Mouse (Mus musculus) MEL (cell line): ENCODE measurements around the gene Eif3b. TPM values are rescaled to one million over a fixed set of nuclear protein-coding genes. Genes with fewer than 3 reads are reported as not detected.

Experiments
- DNase-seq: peaks from one replicate; pipeline ENCODE4 v3.0.0; 2011; ENCODE audit warnings: low read depth, low spot score
- H3K27ac ChIP-seq: 2 replicates; pipeline ENCODE4 v1.5.1; 2012; ENCODE audit warnings: low read depth, mild to moderate bottlenecking, control low read depth, low read length, moderate library complexity; ENCODE audit not compliant: control insufficient read depth
- H3K27me3 ChIP-seq, 2 experiments: fragments of 150-350 bp in 1 of 2; sonication (generic) in 1 of 2; 2 replicates each; pipeline ENCODE4 v1.6.1; 2012; ENCODE audit warnings: low read length in 2 of 2, mild to moderate bottlenecking in 2 of 2, improper control_type of control experiment in 1 of 2, moderate library complexity in 1 of 2; ENCODE audit not compliant: insufficient read depth in 2 of 2, control insufficient read depth in 1 of 2
- H3K36me3 ChIP-seq, 2 experiments: 2 replicates each; pipeline ENCODE4 v1.6.1; 2012 to 2014; ENCODE audit warnings: low read length in 2 of 2, improper control_type of control experiment in 1 of 2, inconsistent platforms in 1 of 2, mild to moderate bottlenecking in 1 of 2; ENCODE audit not compliant: insufficient read depth in 2 of 2, control insufficient read depth in 1 of 2
- H3K4me1 ChIP-seq, 2 experiments: fragments of 150-350 bp in 1 of 2; sonication (generic) in 1 of 2; 2 replicates each; pipeline ENCODE4 v1.6.1; 2012; ENCODE audit warnings: low read length in 2 of 2, improper control_type of control experiment in 1 of 2, mild to moderate bottlenecking in 1 of 2; ENCODE audit not compliant: insufficient read depth in 2 of 2, control insufficient read depth in 1 of 2
- H3K4me3 ChIP-seq, 2 experiments: fragments of 150-350 bp in 1 of 2; sonication (generic) in 1 of 2; 2 replicates each; pipeline ENCODE4 v1.5.1; 2012; ENCODE audit warnings: low read depth in 2 of 2, low read length in 2 of 2, mild to moderate bottlenecking in 2 of 2, moderate library complexity in 2 of 2, control low read depth in 1 of 2, improper control_type of control experiment in 1 of 2; ENCODE audit not compliant: control insufficient read depth in 1 of 2, insufficient read depth in 1 of 2
- H3K79me2 ChIP-seq: 2 replicates; pipeline ENCODE4 v1.6.1; 2012; ENCODE audit warnings: mild to moderate bottlenecking, low read length, moderate library complexity; ENCODE audit not compliant: control insufficient read depth, poor library complexity, insufficient read depth
- H3K9ac ChIP-seq: 2 replicates; pipeline ENCODE4 v1.6.1; 2012; ENCODE audit warnings: low read depth, mild to moderate bottlenecking, control low read depth, low read length, moderate library complexity; ENCODE audit not compliant: control insufficient read depth, poor library complexity, severe bottlenecking
- H3K9me3 ChIP-seq: fragments of 150-350 bp; sonication (generic); replicated peaks from 2 replicates; pipeline ENCODE4 v1.6.1; 2012; ENCODE audit warnings: mild to moderate bottlenecking, low read length, improper control_type of control experiment, moderate library complexity; ENCODE audit not compliant: insufficient read depth
- CHD2 ChIP-seq: IDR thresholded peaks from 2 replicates; pipeline ENCODE4 v1.6.1; 2011; ENCODE audit warnings: low read length, improper control_type of control experiment
- CTCF ChIP-seq, 3 experiments: IDR thresholded peaks in 2 of 3; conservative IDR thresholded peaks in 1 of 3; 2 replicates each; pipeline ENCODE4 v1.5.1; 2011 to 2012; ENCODE audit warnings: low read length in 3 of 3, low read depth in 2 of 3, mild to moderate bottlenecking in 2 of 3, improper control_type of control experiment in 1 of 3, inconsistent platforms in 1 of 3, mixed read lengths in 1 of 3, moderate library complexity in 1 of 3; ENCODE audit not compliant: control insufficient read depth in 1 of 3, insufficient read depth in 1 of 3, poor library complexity in 1 of 3, severe bottlenecking in 1 of 3
- ETS1 ChIP-seq: IDR thresholded peaks from 2 replicates; pipeline ENCODE4 v1.6.1; 2012; ENCODE audit warnings: low read depth, mild to moderate bottlenecking, inconsistent platforms, low read length, improper control_type of control experiment, moderate library complexity
- GABPA ChIP-seq: IDR thresholded peaks from 2 replicates; pipeline ENCODE4 v1.6.1; 2012; ENCODE audit warnings: low read depth, mild to moderate bottlenecking, inconsistent platforms, low read length, improper control_type of control experiment, moderate library complexity
- HCFC1 ChIP-seq: IDR thresholded peaks from 2 replicates; pipeline ENCODE4 v1.6.1; 2012; ENCODE audit warnings: low read depth, mild to moderate bottlenecking, inconsistent platforms, low read length, improper control_type of control experiment, moderate library complexity
- JUND ChIP-seq: IDR thresholded peaks from 2 replicates; pipeline ENCODE4 v1.6.1; 2011; ENCODE audit warnings: low read depth, mild to moderate bottlenecking, improper control_type of control experiment, low read length
- NRF1 ChIP-seq: IDR thresholded peaks from 2 replicates; pipeline ENCODE4 v1.6.1; 2014; ENCODE audit warnings: low read depth, mild to moderate bottlenecking, inconsistent platforms, low read length, improper control_type of control experiment, moderate library complexity; ENCODE audit not compliant: poor library complexity, insufficient read depth, severe bottlenecking
- POLR2A ChIP-seq, 2 experiments: IDR thresholded peaks; 2 replicates each; pipeline ENCODE4 v1.6.1; 2011 to 2012; ENCODE audit warnings: low read length in 2 of 2, mild to moderate bottlenecking in 2 of 2, control low read depth in 1 of 2, improper control_type of control experiment in 1 of 2, low read depth in 1 of 2, moderate library complexity in 1 of 2; ENCODE audit not compliant: control insufficient read depth in 1 of 2, insufficient read depth in 1 of 2, poor library complexity in 1 of 2
- POLR2AphosphoS2 ChIP-seq: IDR thresholded peaks from 2 replicates; pipeline ENCODE4 v1.6.1; 2011; ENCODE audit warnings: low read length, improper control_type of control experiment
- POLR2AphosphoS5 ChIP-seq: IDR thresholded peaks from 2 replicates; pipeline ENCODE4 v1.6.1; 2012; ENCODE audit warnings: low read depth, borderline replicate concordance, mild to moderate bottlenecking, inconsistent platforms, low read length, moderate library complexity, mixed read lengths
- RCOR1 ChIP-seq: IDR thresholded peaks from 2 replicates; pipeline ENCODE4 v1.6.1; 2012; ENCODE audit warnings: low read depth, mild to moderate bottlenecking, inconsistent platforms, low read length, improper control_type of control experiment
- SIN3A ChIP-seq: IDR thresholded peaks from 2 replicates; pipeline ENCODE4 v1.6.1; 2012; ENCODE audit warnings: low read length, improper control_type of control experiment, inconsistent platforms
- TAL1 ChIP-seq: IDR thresholded peaks from 2 replicates; pipeline ENCODE4 v1.6.1; 2012; ENCODE audit warnings: mild to moderate bottlenecking, inconsistent platforms, low read length, moderate library complexity, mixed read lengths
- TCF12 ChIP-seq: IDR thresholded peaks from 2 replicates; pipeline ENCODE4 v1.6.1; 2014; ENCODE audit warnings: low read depth, mild to moderate bottlenecking, inconsistent platforms, low read length, improper control_type of control experiment, moderate library complexity
- UBTF ChIP-seq: IDR thresholded peaks from 2 replicates; pipeline ENCODE4 v1.6.1; 2012; ENCODE audit warnings: low read depth, mild to moderate bottlenecking, inconsistent platforms, low read length, improper control_type of control experiment, moderate library complexity, borderline replicate concordance; ENCODE audit not compliant: insufficient read depth
- USF1 ChIP-seq: IDR thresholded peaks from 2 replicates; pipeline ENCODE4 v1.6.1; 2014; ENCODE audit warnings: low read depth, mild to moderate bottlenecking, inconsistent platforms, low read length, improper control_type of control experiment, moderate library complexity
- ZKSCAN1 ChIP-seq: IDR thresholded peaks from 2 replicates; pipeline ENCODE4 v1.6.1; 2012; ENCODE audit warnings: low read depth, mild to moderate bottlenecking, inconsistent platforms, low read length, improper control_type of control experiment, moderate library complexity
- ZNF384 ChIP-seq: IDR thresholded peaks from 2 replicates; pipeline ENCODE4 v1.6.1; 2012; ENCODE audit warnings: low read depth, mild to moderate bottlenecking, inconsistent platforms, low read length, improper control_type of control experiment
- polyA plus RNA-seq, 2 experiments: library from polyadenylated mRNA; stranded (reverse) in 1 of 2; unstranded in 1 of 2; fragments of >175 nt in 1 of 2; fragments of >200 nt in 1 of 2; gene quantifications; 2 replicates each; pipeline versions ENCODE4 v1.2.1 to v1.2.4; 2012; ENCODE audit warnings: low replicate concordance in 2 of 2, low read depth in 1 of 2; ENCODE audit not compliant: insufficient read length in 2 of 2, insufficient read depth in 1 of 2, missing spikeins in 1 of 2
- total RNA-seq: library from RNA; depleted of rRNA; stranded (reverse); fragments of 300-350 nt; gene quantifications from 2 replicates; pipeline ENCODE4 v1.2.3, GENCODE M21; 2012

Gene Eif3b
- total and polyA plus RNA-seq, 3 experiments, result 303 to 580 (median 376) TPM

DNA sequence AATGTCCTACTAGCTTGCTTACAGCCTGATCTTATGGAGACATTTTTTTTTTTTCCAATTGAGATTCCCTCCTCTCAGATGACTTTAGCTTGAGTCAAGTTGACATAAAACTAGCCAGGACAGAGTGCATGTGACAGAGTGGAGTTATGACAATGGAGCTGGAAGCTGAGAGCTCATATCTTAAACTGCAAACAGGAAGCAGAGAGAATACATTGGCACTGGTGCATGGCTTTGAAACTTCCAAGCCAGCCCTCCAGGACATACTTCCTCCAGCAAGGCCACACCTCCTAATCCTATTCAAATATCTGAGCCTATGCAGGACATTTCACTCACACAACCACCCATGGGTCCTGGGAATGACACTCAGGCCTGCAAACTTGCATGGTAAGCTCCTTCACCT lies 35.4 kb downstream of the Eif3b start:
- H3K27ac ChIP-seq, result no peak overlapping the region
- H3K36me3 ChIP-seq, result no peaks in the 10 kb centered on the region
- no peak overlapping the region for H3K4me3 ChIP-seq
- no peaks in the 10 kb centered on the region for H3K79me2 ChIP-seq
- TF ChIP-seq RCOR1 (no peak), TCF12 (no peak), TAL1 (no peak), UBTF (no peak), CHD2 (no peak), ETS1 (no peak), CTCF (IDR thresholded peaks at IDR 0.05 in 2 of 3, conservative IDR thresholded peaks at IDR 0.05 in 1 of 3; ENCODE audit: control insufficient read depth in 1 of 3, insufficient read depth in 1 of 3, low read depth in 2 of 3, low read length in 3 of 3, poor library complexity in 1 of 3, severe bottlenecking in 1 of 3) (no peak), POLR2AphosphoS2 (no peak), POLR2AphosphoS5 (no peak), ZNF384 (no peak), POLR2A (IDR thresholded peaks at IDR 0.05; ENCODE audit: control insufficient read depth in 1 of 2, insufficient read depth in 1 of 2, low read depth in 1 of 2, low read length in 2 of 2, poor library complexity in 1 of 2) (no peak), SIN3A (no peak), HCFC1 (no peak), GABPA (no peak)
- H3K9ac ChIP-seq, result no peak overlapping the region
- H3K27me3 ChIP-seq, result no peaks in the 10 kb centered on the region
- H3K4me1 ChIP-seq, result peaks cover 0 to 2% of the 10 kb centered on the region in 2 experiments; a peak in 1 of 4 replicates
- H3K9me3 ChIP-seq, result no peaks in the 10 kb centered on the region
- peak; percentile 31 for DNase-seq

GRCm38 (mm10) chr5:140455466-140455865 lies 36.3 kb downstream of the Eif3b start:
- H3K9me3 ChIP-seq, result no peaks in the 10 kb centered on the region
- no peaks in the 10 kb centered on the region for H3K36me3 ChIP-seq
- no peak overlapping the region for H3K27ac ChIP-seq
- peak; percentile 46; the same call in 1 of the 2 replicates for TF ChIP-seq USF1
- no peak for TF ChIP-seq JUND
- TF ChIP-seq ZKSCAN1, result no peak
- TF ChIP-seq NRF1, result no peak
- TF ChIP-seq, all 39 proteins: peak for 1
- DNase-seq, result no peak
- peaks cover 0 to 2% of the 10 kb centered on the region in 2 experiments; a peak in 1 of 4 replicates for H3K4me1 ChIP-seq
- no peak overlapping the region for H3K4me3 ChIP-seq
- no peak overlapping the region for H3K9ac ChIP-seq
- H3K27me3 ChIP-seq, result no peaks in the 10 kb centered on the region
- no peaks in the 10 kb centered on the region for H3K79me2 ChIP-seq
